Mouse (Mus musculus) spleen, adult 2 months (tissue): ENCODE measurements around the gene Apobec3. TPM values are rescaled to one million over a fixed set of nuclear protein-coding genes. Genes with fewer than 3 reads are reported as not detected.
A peak's percentile ranks its signal among the peaks of the same experiment; 100 is the strongest.
"Not testable (repeated sequence)": the region's sequence is repeated elsewhere in the genome, so short reads cannot be mapped to it uniquely, and the experiment has no call there.

ENCODE experiments used
- DNase-seq, 2 experiments: peaks; one replicate each; pipeline versions ENCODE4 v3.0.0 to v3.0.0-alpha.2; 2012 to 2021; ENCODE audit warnings: low spot score in 2 of 2, low read depth in 1 of 2
- H3K27ac ChIP-seq: fragments of 200-500 bp; 2 replicates; pipeline ENCODE4 v1.5.1; 2012; ENCODE audit warnings: low read length, inconsistent platforms; ENCODE audit not compliant: insufficient read depth
- H3K27me3 ChIP-seq: fragments of 200-500 bp; 2 replicates; pipeline ENCODE4 v1.6.1; 2012; ENCODE audit warnings: mild to moderate bottlenecking, moderate library complexity, low read length, inconsistent platforms; ENCODE audit not compliant: control insufficient read depth, insufficient read depth
- H3K36me3 ChIP-seq: fragments of 200-500 bp; 2 replicates; pipeline ENCODE4 v1.6.1; 2012; ENCODE audit warnings: mild to moderate bottlenecking, low read length, inconsistent platforms; ENCODE audit not compliant: control insufficient read depth, insufficient read depth
- H3K4me1 ChIP-seq: fragments of 200-500 bp; 2 replicates; pipeline ENCODE4 v1.6.1; 2011; ENCODE audit warnings: inconsistent platforms; ENCODE audit not compliant: control insufficient read depth, insufficient read depth, insufficient read length
- H3K4me3 ChIP-seq: fragments of 200-500 bp; 2 replicates; pipeline ENCODE4 v1.5.1; 2011; ENCODE audit warnings: mild to moderate bottlenecking, inconsistent platforms; ENCODE audit not compliant: insufficient read depth, insufficient read length; ENCODE audit errors: extremely low read depth
- CTCF ChIP-seq: fragments of 200-500 bp; IDR thresholded peaks from 2 replicates; pipeline ENCODE4 v1.5.1; 2011; ENCODE audit warnings: mild to moderate bottlenecking, inconsistent platforms; ENCODE audit not compliant: insufficient read depth, insufficient read length, insufficient replicate concordance; ENCODE audit errors: extremely low read depth
- POLR2A ChIP-seq: fragments of 200-500 bp; IDR thresholded peaks from 2 replicates; pipeline ENCODE4 v1.6.1; 2011; ENCODE audit warnings: low read depth, low read length, inconsistent platforms
- WGBS: fragments of 180-500 bp; shearing (Covaris S2); methylation state at CpG from one replicate; pipeline ENCODE4 v1.1.7; 2018; 5-methylcytosine and 5-hydroxymethylcytosine counted together
- polyA plus RNA-seq: library from polyadenylated mRNA; depleted of rRNA; stranded (reverse); fragments of >200 nt; gene quantifications from 2 replicates; pipeline ENCODE4 v1.2.3, GENCODE M21; 2012

Apobec3 gene
- polyA plus RNA-seq, 1 experiment, result 99.9 TPM

DNA sequence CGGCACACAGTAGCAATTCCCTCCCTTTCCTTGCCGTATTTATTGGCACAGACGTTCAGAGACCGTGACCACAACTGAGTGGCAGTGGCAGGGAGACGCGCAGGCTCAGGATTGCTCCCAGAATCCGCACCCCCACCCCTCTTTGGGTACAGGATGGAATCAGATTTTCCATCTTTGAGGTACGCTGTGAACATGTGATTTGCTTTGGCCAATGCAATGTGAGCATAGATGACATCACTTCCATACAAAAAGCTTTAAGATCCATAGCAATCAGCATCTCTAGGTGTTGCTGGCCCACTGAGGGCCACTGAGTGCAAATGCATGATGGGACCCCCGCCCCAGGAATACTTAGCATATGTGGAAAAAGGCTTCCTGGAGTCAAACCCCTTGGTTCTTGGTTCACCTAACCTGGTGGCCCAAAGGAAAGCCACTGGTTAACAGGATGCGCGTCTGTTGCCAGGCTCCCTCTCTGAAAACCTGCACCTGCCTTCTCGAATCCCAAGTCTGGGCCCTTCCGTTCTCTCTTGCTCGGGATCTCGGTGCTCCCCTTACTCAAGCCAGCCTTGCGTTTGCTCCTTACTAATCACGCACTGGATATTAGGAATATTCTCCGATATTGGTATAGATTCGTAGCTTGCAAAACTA lies 8.7 kb upstream of the Apobec3 start:
- Histone ChIP-seq H3K4me1 (peaks cover 7% of the 10 kb centered on the region; the same call in 1 of the 2 replicates), H3K36me3 (peaks cover 2% of the 10 kb centered on the region), H3K4me3 (peak overlapping the region; percentile 7; the same call in 1 of the 2 replicates), H3K27me3 (no peaks in the 10 kb centered on the region), H3K27ac (no peak overlapping the region)
- DNase-seq, result no peak
- WGBS, result 38% methylated on average over 19 of the region's 19 CpGs
- no peak for TF ChIP-seq CTCF
- TF ChIP-seq POLR2A, result no peak

DNA sequence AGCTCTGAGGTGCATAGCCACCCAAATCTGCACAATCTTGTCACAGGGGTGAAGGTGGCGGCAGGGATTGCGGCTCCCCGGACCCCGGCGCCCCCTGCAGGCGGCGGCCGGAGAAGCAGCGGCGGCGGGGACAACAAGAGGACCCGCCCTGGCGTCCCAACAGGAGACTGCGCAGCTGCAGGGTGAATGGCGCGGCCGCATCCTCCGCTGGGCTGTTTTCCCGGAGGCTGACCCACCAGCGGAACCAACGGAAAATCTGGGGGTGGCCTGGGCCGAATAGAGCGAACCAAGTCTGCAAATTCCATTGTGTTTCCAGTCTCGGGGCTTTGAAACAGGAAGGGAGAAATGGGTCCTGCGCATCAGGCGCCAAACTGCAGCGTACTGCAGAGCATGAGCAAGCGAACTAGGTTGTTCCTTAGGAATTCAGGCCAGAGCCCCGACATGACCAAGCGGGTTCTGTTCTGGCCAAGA lies 8.1 kb upstream of the Apobec3 start:
- H3K4me1 ChIP-seq, result peaks cover 7% of the 10 kb centered on the region; the same call in 1 of the 2 replicates
- under 1% methylated on average over 30 of the region's 30 CpGs for WGBS
- H3K27ac ChIP-seq, result peak overlapping the region; percentile 14
- peak overlapping the region; percentile 69 for H3K4me3 ChIP-seq
- no peaks in the 10 kb centered on the region for H3K27me3 ChIP-seq
- DNase-seq, result peak; percentile 71 to 91
- H3K36me3 ChIP-seq, result peaks cover 7% of the 10 kb centered on the region
- TF ChIP-seq CTCF (peak; percentile 90), POLR2A (no peak)

DNA sequence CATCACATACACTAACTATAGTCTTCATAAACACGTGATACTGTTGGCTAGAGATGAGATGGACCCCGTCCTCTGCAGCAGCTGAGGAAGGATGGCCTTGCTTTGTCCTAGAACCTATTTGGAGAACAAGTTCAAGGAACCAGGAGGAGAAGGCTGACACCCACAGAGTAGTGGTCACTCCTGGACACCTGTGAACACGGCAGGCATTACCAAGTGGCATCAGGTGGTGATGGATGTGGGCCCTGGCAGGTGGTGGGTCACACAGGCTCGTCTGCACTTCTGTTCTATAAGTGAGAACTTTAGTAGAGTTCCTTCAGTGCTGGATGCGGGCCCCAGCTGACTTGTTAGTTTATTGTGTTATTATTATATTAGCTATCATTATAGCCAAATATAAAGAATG lies 6.6 kb upstream of the Apobec3 start:
- 90% methylated on average over 5 of the region's 5 CpGs for WGBS
- no peak for DNase-seq
- Histone ChIP-seq H3K36me3 (peaks cover 7% of the 10 kb centered on the region), H3K4me1 (peaks cover 7% of the 10 kb centered on the region; the same call in 1 of the 2 replicates), H3K27ac (no peak overlapping the region), H3K4me3 (no peak overlapping the region), H3K27me3 (no peaks in the 10 kb centered on the region)
- TF ChIP-seq CTCF (no peak), POLR2A (no peak)

DNA sequence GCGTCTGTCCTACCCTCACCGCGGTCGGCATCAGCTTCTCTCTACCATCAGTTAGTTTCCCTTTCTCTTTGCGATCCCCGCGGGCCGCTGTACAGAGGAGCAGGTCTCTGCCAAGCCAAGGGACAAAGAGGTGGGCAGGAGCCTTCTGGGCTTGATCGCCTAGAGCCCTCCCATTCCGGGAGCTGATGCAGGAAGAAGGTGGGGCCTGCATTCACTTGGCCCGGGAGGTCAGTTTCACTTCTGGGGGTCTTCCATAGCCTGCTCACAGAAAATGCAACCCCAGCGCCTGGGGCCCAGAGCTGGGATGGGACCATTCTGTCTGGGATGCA lies 718 bp downstream of the Apobec3 start:
- WGBS, result 0% methylated on average over 12 of the region's 12 CpGs
- no peaks in the 10 kb centered on the region for H3K27me3 ChIP-seq
- DNase-seq, result peak in 1 of 2 experiments; percentile 83
- H3K4me1 ChIP-seq, result peaks cover 10% of the 10 kb centered on the region
- peaks cover 25% of the 10 kb centered on the region for H3K36me3 ChIP-seq
- peak overlapping the region; percentile 96 for H3K27ac ChIP-seq
- TF ChIP-seq POLR2A (peak; percentile 89), CTCF (no peak)
- H3K4me3 ChIP-seq, result peak overlapping the region; percentile 88

DNA sequence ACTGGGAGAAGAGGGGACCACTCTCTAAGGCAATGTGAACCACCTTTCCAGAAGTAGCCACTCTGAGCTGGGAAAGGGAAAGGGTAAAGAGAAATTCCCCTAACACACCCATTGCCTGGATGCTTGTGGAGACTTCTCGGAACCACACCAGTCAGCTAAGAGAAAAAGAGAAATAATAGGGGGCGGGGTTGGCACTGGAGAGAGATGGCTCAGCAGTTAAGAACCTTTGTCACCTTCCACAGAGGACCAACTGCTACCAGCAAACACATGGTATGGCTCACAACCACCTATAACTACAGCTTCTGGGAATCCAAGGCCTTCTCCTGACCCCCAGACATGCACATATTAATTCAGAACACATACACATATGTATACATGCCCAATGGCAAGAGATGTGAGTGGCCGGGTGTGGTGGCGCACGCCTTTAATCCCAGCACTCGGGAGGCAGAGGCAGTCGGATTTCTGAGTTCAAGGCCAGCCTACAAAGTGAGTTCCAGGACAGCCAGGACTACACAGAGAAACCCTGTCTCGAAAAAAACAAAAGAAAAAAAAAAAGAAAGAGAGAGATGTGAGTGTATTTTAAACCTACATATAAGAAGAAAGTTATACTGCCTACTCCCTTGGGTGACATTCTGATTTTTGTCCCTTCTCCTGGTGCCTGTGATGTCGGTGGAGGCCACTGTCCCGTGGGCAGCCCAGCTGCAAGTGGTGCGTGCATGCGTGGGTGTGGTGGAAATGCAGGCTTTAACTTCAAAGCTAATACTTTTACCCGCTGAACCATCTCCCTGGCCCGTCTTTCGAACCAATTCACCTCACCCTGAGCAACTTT lies 1.8 kb downstream of the Apobec3 start:
- no peaks in the 10 kb centered on the region for H3K27me3 ChIP-seq
- H3K27ac ChIP-seq, result peak overlapping the region; percentile 96
- 6% methylated on average over 15 of the region's 15 CpGs for WGBS
- peak; percentile 49; the same call in 1 of the 2 replicates for TF ChIP-seq POLR2A
- TF ChIP-seq CTCF, result no peak
- H3K36me3 ChIP-seq, result peaks cover 31% of the 10 kb centered on the region
- peaks cover 20% of the 10 kb centered on the region for H3K4me1 ChIP-seq
- peak in 1 of 2 experiments; percentile 42 for DNase-seq
- peak overlapping the region; percentile 88 for H3K4me3 ChIP-seq

DNA sequence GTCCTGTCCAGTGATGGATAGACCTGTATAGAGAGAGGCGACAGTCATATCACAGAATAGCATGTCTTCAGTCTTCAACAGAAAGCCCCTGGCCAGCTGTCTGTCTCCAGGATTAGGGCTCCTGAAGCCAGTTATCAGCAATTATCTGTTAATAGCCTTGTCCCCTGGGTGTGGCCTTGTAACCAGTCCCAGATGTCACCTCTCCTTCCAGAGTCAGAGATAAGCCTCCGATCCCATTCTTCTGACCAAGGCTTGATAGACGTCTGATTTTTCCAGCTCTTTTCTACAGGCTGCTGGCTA lies 2.3 kb downstream of the Apobec3 start:
- peak overlapping the region; percentile 96 for H3K27ac ChIP-seq
- H3K36me3 ChIP-seq, result peaks cover 34% of the 10 kb centered on the region
- no peak for DNase-seq
- H3K4me3 ChIP-seq, result peak overlapping the region; percentile 88
- TF ChIP-seq POLR2A (no peak), CTCF (no peak)
- no peaks in the 10 kb centered on the region for H3K27me3 ChIP-seq
- 9% methylated on average over 3 of the region's 3 CpGs for WGBS
- H3K4me1 ChIP-seq, result peaks cover 25% of the 10 kb centered on the region

DNA sequence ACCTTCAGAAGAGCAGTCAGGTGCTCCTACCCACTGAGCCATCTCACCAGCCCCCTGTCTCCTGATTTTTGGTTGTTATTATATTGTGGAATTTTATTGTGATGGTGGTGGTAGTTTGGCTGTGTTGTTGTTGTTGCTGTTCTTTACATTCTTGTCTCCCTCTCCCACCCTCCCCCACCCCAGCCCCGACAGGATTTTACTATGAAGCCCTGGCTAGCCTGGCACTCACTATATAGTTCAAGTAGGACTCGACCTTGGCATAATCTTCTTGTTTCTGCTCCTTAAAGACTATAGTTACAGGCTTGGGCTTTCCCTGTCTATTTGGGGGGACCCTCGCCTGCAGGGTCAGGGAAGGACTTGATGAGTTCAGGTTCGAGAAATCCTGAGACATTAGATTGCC lies 2.9 kb downstream of the Apobec3 start:
- Histone ChIP-seq H3K27ac (peak overlapping the region; percentile 96), H3K4me3 (peak overlapping the region; percentile 54), H3K4me1 (peaks cover 30% of the 10 kb centered on the region), H3K27me3 (no peaks in the 10 kb centered on the region), H3K36me3 (peaks cover 38% of the 10 kb centered on the region)
- WGBS, result 10% methylated on average over 4 of the region's 4 CpGs
- TF ChIP-seq CTCF (no peak), POLR2A (no peak)
- DNase-seq, result no peak

DNA sequence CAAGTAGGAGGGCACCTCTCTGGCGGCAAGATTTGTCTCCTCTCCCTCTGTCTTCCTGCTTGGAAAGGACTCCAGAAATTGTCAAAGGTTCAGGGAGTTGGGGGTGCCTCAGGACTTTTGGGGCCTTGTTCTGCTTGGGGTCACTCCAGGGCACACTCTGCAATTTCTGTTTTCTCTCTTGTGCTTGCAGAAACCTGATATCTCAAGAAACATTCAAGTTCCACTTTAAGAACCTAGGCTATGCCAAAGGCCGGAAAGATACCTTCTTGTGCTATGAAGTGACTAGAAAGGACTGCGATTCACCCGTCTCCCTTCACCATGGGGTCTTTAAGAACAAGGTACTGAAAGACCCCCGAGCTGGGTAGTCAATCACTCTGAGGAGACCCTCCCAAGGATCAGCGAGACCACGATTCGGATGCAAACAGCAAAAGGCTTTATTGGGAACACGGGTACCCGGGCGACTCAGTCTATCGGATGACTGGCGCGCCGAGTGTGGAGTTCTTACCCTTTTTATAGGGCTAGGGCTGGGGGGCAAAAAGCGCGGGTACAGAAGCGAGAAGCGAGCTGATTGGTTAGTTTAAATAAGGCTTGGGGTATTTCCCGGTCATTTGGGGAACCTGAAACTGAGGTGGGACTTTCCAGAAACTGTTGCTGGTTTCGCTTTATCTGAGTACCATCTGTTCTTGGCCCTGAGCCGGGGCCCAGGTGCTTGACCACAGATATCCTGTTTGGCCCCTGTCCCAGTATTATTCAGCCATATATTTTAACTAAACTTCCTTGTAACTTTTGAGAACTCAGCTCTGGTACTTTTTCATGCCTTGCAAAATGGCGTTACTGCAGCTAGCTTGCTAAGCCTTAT lies 4.0 kb downstream of the Apobec3 start:
- not testable (repeated sequence) for H3K27me3 ChIP-seq
- Histone ChIP-seq H3K27ac (peak overlapping the region; percentile 96), H3K36me3 (peaks cover 47% of the 10 kb centered on the region), H3K4me1 (peaks cover 40% of the 10 kb centered on the region), H3K4me3 (peak overlapping the region; percentile 54)
- peak in 1 of 2 experiments; percentile 57 for DNase-seq
- whole genome bisulfite sequencing, result 2% methylated on average over 12 of the region's 23 CpGs
